Mouse (Mus musculus) adrenal gland, adult 8-10 months (tissue): ENCODE results near the gene Aaed1. TPM values are rescaled to one million over a fixed set of nuclear protein-coding genes. Genes with fewer than 3 reads are reported as not detected.
"Not testable (repeated sequence)": the region's sequence is repeated elsewhere in the genome, so short reads cannot be mapped to it uniquely, and the experiment has no call there.

ENCODE experiments used
- DNase-seq: peaks from one replicate; pipeline ENCODE4 v3.0.0; 2022
- total RNA-seq, 4 experiments: library from RNA; stranded (reverse); gene quantifications; 2 replicates each; pipeline ENCODE4 v1.2.4; 2022

Aaed1 gene
- total RNA-seq, 4 experiments from 2014 or later, result 44.6 to 57.2 (median 50.2) TPM

DNA sequence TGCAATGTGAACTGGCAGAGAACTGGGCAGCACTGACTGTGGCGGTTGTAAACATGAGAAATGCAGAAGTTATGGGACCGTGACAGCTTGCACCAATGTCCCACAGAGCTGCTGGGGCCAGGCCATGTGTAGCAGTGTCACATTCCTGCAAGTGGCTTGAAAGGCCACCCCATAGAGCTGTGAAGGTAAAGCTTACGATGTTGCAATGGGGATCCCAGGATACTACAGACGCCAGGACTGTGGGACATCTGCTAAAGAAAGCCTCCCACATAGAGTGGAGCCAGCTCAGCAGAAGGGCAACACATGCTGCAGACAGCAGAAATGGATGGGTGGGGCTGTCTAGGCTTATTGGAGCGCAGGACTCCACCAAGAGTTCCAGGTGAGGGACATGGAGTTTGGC lies 5.0 kb downstream of the Aaed1 start:
- DNase-seq, result no peak

- DNase-seq, result peak; percentile 35
These were observed 6.4 kb downstream of the Aaed1 start for GRCm38 (mm10) chr13:64306078-64306477.

DNA sequence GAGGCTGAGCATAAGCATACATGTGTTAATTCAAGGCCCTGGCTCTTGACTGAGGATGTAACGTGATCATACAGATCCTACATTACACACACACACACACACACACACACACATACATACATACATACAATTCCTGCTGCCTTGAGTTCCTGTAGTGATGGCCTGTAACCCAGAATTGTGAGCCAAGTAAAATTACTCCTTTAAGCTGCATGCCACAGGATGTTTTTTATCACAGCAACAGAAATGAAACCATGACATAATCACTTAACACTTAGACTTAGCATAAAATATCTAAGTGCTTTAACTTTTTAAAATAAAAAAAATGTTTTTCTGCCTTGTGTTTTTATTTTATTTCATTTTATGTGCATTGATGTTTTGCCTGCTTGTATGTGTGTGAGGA lies 13.4 kb downstream of the Aaed1 start:
- DNase-seq, result no peak

GRCm38 (mm10) chr13:64286791-64287190 lies 25.7 kb downstream of the Aaed1 start:
- no peak for DNase-seq

DNA sequence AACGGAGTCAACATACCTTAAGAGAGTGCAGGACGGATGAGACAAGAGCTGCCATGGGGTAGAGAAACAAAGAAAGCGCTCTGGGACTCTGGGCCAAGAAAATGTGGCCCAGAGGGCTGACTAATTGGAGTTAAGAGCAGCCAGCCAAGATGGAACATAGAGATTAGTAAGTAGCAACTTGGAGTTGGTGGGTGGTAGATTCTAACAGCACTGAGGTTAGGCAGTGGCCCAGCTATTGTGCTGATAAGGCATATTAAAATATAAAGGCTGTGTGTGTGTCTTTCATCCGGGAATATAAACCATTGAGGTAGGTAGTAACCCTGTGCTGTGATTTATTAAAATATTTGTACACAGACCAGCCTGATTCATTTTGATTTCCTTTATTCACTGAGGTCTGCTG lies 26.2 kb downstream of the Aaed1 start:
- DNase-seq, result no peak

GRCm38 (mm10) chr13:64284676-64285075 lies 27.8 kb downstream of the Aaed1 start:
- no peak for DNase-seq

DNA sequence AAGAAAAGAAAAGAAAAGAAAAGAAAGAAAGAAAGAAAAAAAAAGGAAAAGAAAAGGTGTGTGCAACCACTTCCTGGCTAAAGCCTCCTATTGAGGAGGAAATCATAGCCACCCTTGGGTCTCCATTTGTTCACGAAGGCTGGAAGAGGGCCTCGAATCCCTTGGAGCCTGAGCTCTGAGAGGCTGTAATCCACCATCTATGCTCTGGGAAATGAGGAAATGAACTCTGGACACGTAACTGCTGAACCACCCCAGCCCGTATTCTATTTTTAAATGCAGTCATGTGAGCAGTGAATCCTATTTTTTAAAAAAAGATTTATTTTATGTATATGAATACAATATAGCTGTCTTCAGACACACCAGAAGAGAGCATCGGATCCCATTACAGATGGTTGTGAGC lies 31.6 kb downstream of the Aaed1 start:
- no peak for DNase-seq

- DNase-seq, result no peak
These were observed 36.8 kb downstream of the Aaed1 start for GRCm38 (mm10) chr13:64275754-64276127.

DNA sequence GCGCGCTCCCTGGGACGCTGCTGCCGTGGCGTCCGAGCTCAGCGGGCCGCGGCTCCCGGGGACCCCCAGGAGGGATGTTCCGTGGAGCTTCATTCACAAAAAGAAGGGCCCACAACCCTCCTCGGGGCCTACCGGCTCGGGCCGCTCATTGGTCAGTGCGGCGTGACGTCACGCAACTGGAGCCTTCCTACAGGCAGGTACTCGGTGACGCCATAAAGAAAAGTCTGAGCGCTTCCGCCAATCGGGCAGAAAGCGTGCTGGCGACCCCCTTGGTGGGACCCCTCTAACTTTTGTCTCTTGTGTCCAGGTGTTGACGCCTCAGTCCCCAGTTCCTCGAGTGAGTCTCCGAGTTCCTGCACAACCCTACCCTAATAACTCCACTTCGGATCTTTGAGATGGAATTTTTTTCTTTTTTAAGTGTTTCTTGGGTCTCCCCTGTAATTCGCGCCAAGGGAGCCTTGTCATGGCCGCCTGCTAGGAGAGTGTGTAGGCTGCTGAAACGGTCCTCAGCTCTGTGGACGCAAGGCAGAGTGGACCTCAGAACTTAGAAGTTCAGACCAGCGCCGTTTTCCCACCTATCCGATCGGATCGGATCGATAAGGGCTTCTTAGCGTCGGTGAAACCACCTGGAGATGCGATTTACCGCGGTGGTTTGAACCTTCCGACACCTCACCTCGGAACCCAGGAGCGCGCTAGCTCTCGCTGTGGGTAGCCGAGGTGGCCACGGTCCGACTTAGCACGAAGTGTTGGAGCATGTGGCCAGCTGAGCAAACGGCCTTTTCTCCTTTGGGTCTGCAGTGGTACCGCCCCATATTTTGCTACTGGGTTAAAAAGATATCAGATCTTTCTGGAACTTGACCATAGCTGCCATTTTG lies 37.4 kb downstream of the Aaed1 start, which contains the start of gene Cdc14b:
Cdc14b (minus strand) TSS at position 412 of the 875 bp plus-strand sequence.
- peak; percentile 74 for DNase-seq

GRCm38 (mm10) chr13:64273891-64274844 lies 38.3 kb downstream of the Aaed1 start:
- no peak for DNase-seq

GRCm38 (mm10) chr13:64273352-64273751 lies 39.2 kb downstream of the Aaed1 start:
- no peak for DNase-seq

DNA sequence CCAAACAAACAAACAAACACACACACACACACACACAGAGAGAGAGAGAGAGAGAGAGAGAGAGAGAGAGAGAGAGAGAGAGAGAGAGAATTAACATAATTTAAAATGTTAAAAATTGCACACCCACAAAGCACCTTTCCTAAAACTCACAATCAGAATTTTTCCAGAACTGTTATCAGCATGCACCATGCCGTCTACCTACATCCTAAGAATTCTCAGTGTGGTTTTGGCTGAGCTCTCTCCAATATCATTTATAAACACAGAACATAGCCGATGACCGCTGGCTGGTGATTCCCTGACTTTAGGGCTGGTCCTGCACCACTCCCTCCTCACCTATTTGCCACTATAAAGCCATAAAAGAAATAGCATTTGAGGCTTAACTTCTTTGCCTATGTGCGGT lies 44.1 kb downstream of the Aaed1 start:
- DNase-seq, result no peak

- DNase-seq, result peak; percentile 75
These were observed 45.4 kb downstream of the Aaed1 start for GRCm38 (mm10) chr13:64267151-64267550.

- no peak for DNase-seq
These were observed 47.9 kb downstream of the Aaed1 start for GRCm38 (mm10) chr13:64264586-64264985.

DNA sequence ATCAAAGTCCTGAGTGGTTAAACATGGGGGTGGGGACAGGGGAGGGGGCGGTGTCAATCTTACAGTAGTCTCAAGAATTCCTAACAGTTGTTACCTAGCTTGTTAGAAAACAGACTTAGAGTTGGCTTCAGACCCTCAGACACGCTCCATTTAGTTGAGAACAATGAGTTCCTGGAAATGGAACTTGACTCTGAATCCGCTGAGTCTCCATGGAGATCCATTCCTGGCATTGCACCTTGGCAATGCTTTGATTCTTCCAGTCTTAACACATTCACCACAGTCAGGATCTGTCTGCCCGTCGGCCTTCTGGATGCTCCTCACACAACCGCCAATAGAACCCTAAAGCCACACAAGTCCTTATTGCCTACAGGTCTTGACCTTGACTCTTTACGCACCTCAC lies 52.6 kb downstream of the Aaed1 start:
- no peak for DNase-seq

DNA sequence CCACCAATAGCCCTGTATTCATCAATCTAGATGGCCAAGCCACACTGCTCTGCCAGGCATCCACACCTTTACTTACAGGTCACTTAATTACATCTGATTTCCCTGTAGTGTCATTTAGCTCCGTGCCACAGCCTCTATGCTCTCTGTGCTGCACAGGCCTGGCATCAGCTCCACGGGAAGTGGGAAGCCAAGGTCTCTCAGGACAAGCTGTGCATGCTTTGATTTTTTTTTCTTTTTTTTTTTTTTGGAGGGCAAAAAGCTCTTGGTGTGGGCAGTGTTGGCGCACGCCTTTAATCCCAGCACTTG lies 54.0 kb downstream of the Aaed1 start:
- DNase-seq, result no peak

DNA sequence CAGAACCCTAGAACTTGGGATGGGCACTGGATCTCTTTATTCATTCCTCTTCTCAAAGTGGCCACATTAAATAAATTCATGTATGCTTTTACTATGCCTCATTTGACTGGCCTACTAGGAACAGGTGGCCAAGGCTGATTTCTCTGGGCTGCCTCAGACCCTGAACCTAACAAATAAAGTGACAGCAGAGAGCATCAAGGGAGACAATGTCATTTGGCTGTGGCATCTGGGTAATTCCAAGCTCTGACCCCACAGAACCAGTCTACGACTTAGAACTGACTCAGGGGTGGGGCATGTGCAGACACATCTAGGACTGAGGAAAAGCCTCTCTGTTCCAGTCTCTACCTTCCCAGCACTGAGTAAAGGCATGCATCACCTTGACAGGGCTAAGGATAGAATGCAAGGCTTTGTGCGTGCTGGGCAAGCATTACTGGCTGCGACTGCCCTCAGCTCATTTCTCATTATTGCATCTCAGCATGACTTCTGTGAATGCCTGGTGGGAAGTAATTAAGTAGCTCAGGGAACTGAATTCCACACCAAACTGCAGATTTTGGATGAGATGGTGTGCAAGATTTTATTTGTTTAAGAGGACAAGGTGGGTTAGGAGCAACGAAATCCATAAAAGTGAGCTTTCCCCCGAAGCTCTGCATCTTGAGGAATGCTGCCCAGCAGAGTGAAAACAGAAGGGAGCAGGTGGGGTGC lies 54.5 kb downstream of the Aaed1 start:
- DNase-seq, result no peak

- no peak for DNase-seq
These were observed 55.3 kb downstream of the Aaed1 start for GRCm38 (mm10) chr13:64257010-64257813.

- not testable (repeated sequence) for DNase-seq
These were observed 58.3 kb downstream of the Aaed1 start for GRCm38 (mm10) chr13:64254185-64254584.

- no peak for DNase-seq
These were observed 58.8 kb downstream of the Aaed1 start for GRCm38 (mm10) chr13:64253697-64254096.

DNA sequence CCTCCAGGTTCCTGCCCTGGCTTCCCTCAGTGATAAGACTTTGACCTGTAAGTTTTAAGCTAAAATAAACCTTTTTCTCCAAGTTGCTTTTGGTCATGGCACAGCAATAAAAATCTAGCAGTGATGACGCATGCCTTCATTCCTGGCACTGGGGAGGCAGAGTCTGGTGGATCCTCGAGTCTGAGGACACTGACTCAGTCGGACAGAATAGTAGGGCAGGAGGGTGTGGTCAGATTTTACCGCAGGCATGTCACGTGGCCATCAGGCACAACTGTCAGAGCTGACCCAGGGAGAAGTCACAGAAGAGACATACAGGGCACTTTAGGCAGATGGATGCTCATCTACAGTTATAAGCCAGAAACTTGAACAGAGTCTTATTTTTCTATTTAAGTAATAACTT lies 60.4 kb downstream of the Aaed1 start:
- DNase-seq, result peak; percentile 79

GRCm38 (mm10) chr13:64250363-64250762 lies 62.1 kb downstream of the Aaed1 start:
- DNase-seq, result no peak
